Mouse (Mus musculus) limb, embryonic 14.5 days (tissue): ENCODE measurements around the gene Ins2. TPM values are rescaled to one million over a fixed set of nuclear protein-coding genes. Genes with fewer than 3 reads are reported as not detected.

Source experiments
- ATAC-seq: fragments of 200-750 bp; cut with Nextera tagmentation; 2 replicates; pipeline ENCODE4 v1.8.0; 2017; ENCODE audit warnings: low read depth, moderate number of reproducible peaks, moderate TSS enrichment; ENCODE audit not compliant: low FRiP score
- DNase-seq: peaks from one replicate; pipeline ENCODE4 v3.0.0-alpha.2; 2015; ENCODE audit warnings: low spot score
- H3K27ac ChIP-seq: fragments of 300-500 bp; sonication (generic); replicated peaks from 2 replicates; pipeline ENCODE4 v1.5.1; 2014; ENCODE audit warnings: low read depth, mild to moderate bottlenecking, low read length, moderate library complexity, mixed read lengths
- H3K27me3 ChIP-seq: fragments of 300-500 bp; sonication (generic); 2 replicates; pipeline ENCODE4 v1.6.1; 2014; ENCODE audit warnings: low read length, mixed read lengths; ENCODE audit not compliant: control insufficient read depth, insufficient read depth
- H3K36me3 ChIP-seq: fragments of 300-500 bp; sonication (generic); 2 replicates; pipeline ENCODE4 v1.6.1; 2014; ENCODE audit warnings: mild to moderate bottlenecking, low read length, moderate library complexity, mixed read lengths; ENCODE audit not compliant: control insufficient read depth, insufficient read depth
- H3K4me1 ChIP-seq: fragments of 300-500 bp; sonication (generic); 2 replicates; pipeline ENCODE4 v1.6.1; 2014; ENCODE audit warnings: antibody characterized with exemption, low read length, mixed read lengths; ENCODE audit not compliant: control insufficient read depth, insufficient read depth
- H3K4me2 ChIP-seq: fragments of 300-500 bp; sonication (generic); replicated peaks from 2 replicates; pipeline ENCODE4 v1.6.1; 2014; ENCODE audit warnings: low read depth, mild to moderate bottlenecking, low read length, moderate library complexity; ENCODE audit not compliant: severe bottlenecking
- H3K4me3 ChIP-seq: fragments of 300-500 bp; sonication (generic); replicated peaks from 2 replicates; pipeline ENCODE4 v1.5.1; 2014; ENCODE audit warnings: low read length
- H3K9ac ChIP-seq: fragments of 300-500 bp; sonication (generic); 2 replicates; pipeline ENCODE4 v1.6.1; 2014; ENCODE audit warnings: mild to moderate bottlenecking, low read depth, low read length, moderate library complexity; ENCODE audit not compliant: severe bottlenecking
- H3K9me3 ChIP-seq: fragments of 300-500 bp; sonication (generic); 2 replicates; pipeline ENCODE4 v1.6.1; 2016; ENCODE audit warnings: low read length; ENCODE audit not compliant: control insufficient read depth
- POLR2A ChIP-seq: fragments of 200-500 bp; IDR thresholded peaks from 2 replicates; pipeline ENCODE4 v1.8.0; 2012; ENCODE audit warnings: inconsistent platforms, mild to moderate bottlenecking, moderate library complexity, borderline replicate concordance; ENCODE audit not compliant: insufficient read depth, insufficient read length; ENCODE audit errors: extremely low read depth
- WGBS: fragments of 180-500 bp; shearing (Covaris S2); extraction: QIAGEN DNeasy Blood & Tissue Kit; methylation state at CpG from one replicate; pipeline ENCODE4 v1.1.7; 2014; 5-methylcytosine and 5-hydroxymethylcytosine counted together
- polyA plus RNA-seq, 2 experiments: library from polyadenylated mRNA; depleted of rRNA in 1 of 2; stranded (reverse) in 1 of 2; unstranded in 1 of 2; fragments of >200 nt; fragmentation: Nextera tagmentation in 1 of 2; extraction: Ambion mirVana in 1 of 2; gene quantifications; 2 replicates each; pipeline versions ENCODE4 v1.2.1 to v1.2.3; 2012 to 2014

Gene Ins2
- polyA plus RNA-seq, 2 experiments = not detected

DNA sequence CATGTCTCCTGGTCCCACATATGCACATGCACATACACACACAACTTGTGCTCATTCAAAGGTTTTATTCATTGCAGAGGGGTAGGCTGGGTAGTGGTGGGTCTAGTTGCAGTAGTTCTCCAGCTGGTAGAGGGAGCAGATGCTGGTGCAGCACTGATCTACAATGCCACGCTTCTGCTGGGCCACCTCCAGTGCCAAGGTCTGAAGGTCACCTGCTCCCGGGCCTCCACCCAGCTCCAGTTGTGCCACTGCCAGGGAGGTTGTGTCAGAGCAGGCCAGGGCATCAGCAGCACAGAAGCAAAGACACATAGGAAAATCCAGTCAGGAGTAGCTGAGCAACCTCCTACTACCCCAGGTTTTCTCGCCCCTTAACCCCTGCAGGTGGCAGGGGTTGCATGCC, 64.6 kb downstream of the Ins2 start:
- H3K4me1 ChIP-seq = no peaks in the 10 kb centered on the region
- H3K27ac ChIP-seq = no peak overlapping the region
- no peaks in the 10 kb centered on the region for H3K9me3 ChIP-seq
- ATAC-seq (no peak), DNase-seq (no peak)
- no peak overlapping the region for H3K9ac ChIP-seq
- no peaks in the 10 kb centered on the region for H3K27me3 ChIP-seq
- H3K36me3 ChIP-seq = no peaks in the 10 kb centered on the region
- H3K4me2 ChIP-seq = no peak overlapping the region
- no peak for TF ChIP-seq POLR2A
- 80% methylated on average over 3 of the region's 3 CpGs for WGBS
- no peak overlapping the region for H3K4me3 ChIP-seq

DNA sequence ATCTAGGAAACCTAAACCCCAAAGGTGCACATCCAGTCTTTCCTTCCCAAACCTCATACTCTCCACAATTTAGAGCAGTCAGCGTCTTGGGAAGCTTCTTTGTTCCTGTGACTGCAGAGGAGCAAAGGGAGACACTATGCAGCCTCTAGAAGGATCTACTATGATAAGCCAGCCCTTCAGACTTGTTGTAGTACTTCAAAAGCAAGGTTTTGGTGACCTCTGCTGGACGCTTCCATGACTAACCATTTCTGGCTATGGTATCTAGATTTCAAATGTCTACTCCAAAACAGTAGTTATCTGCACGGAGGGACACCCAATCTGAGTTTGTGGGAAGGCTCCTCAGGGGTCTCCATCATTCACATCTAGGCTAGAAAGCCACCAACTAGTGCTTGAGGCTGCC, 67.5 kb downstream of the Ins2 start:
- no peak for TF ChIP-seq POLR2A
- H3K27me3 ChIP-seq = no peaks in the 10 kb centered on the region

DNA sequence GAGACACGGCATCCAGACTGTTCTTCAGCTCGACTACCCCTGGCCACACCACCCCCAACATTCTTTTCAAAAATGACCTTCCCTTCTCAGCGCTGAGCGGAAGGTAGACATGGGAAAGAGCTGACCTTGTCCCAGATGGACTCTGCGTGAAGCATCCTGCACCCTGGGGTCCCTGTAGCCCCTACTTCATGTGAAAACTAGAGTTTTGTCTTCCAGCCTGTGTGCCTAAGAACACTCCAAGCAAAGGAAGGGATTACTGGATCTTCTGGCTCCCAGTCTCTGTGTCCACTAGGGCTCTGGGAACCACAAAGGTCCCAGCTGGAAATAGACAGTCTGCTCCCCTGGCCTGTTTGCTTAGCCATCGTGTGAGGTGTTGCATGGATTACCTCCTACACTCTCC, 68.0 kb downstream of the Ins2 start:
- Histone ChIP-seq H3K4me3 (no peak overlapping the region), H3K9ac (no peak overlapping the region), H3K27me3 (no peaks in the 10 kb centered on the region), H3K9me3 (peaks cover 16% of the 10 kb centered on the region), H3K4me1 (no peaks in the 10 kb centered on the region), H3K4me2 (no peak overlapping the region), H3K36me3 (no peaks in the 10 kb centered on the region), H3K27ac (no peak overlapping the region)
- DNase-seq (no peak), ATAC-seq (no peak)
- TF ChIP-seq POLR2A = no peak
- 69% methylated on average over 6 of the region's 6 CpGs for WGBS

More for the DNA sequence above, 67.5 kb downstream of the Ins2 start:
- DNase-seq (peak; percentile 89), ATAC-seq (peak; percentile 60; the same call in 1 of the 2 replicates)
- peaks cover 12% of the 10 kb centered on the region for H3K9me3 ChIP-seq
- no peak overlapping the region for H3K9ac ChIP-seq
- no peaks in the 10 kb centered on the region for H3K36me3 ChIP-seq
- no peak overlapping the region for H3K4me2 ChIP-seq
- H3K4me3 ChIP-seq = no peak overlapping the region
- WGBS = 13% methylated on average over 3 of the region's 3 CpGs
- H3K4me1 ChIP-seq = no peaks in the 10 kb centered on the region
- H3K27ac ChIP-seq = no peak overlapping the region

DNA sequence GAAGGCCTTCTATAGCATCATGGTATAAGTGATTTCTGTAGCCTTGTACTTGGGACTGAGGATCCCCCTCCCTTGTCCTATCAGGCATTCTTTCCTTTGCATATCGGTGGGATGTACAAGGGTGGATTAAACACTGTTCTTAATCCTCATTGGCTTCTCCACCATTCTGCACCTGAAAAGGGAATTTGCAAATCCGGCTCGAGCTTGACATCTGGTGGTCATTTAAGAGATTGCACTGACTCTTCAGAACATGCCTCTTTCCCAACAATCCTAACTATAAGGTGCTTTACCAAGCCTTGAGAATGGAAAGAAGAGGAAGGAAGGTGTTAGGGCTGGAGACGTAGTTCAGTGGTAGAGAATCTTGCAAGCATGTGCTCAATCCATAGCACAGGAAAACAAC, 71.1 kb downstream of the Ins2 start:
- no peaks in the 10 kb centered on the region for H3K4me1 ChIP-seq
- WGBS = 21% methylated on average over 4 of the region's 4 CpGs
- H3K4me2 ChIP-seq = no peak overlapping the region
- no peak for ATAC-seq
- TF ChIP-seq POLR2A = no peak
- H3K9me3 ChIP-seq = peaks cover 28% of the 10 kb centered on the region
- H3K4me3 ChIP-seq = no peak overlapping the region
- no peak for DNase-seq
- H3K9ac ChIP-seq = no peak overlapping the region
- H3K27ac ChIP-seq = no peak overlapping the region
- H3K27me3 ChIP-seq = no peaks in the 10 kb centered on the region
- peaks cover 13% of the 10 kb centered on the region for H3K36me3 ChIP-seq

DNA sequence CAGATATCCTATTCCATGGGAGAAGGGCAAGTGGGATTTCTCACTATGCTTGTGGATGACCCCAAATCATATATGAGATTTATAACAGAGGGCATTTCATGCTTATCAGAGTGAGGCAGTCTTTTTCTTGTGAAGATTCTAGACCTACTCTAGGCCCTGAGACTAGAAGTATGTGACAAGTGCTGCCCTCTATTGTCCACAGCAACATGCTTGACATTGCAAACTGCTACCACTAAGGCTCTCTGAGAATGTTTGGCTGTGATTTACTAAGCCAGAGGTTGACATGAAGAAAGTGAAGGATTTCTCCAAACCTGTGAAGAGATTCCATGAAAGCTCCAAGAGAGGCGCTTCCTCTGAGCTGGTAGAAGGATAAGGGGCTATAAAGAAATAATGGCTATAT, 72.1 kb downstream of the Ins2 start:
- H3K4me3 ChIP-seq = no peak overlapping the region
- no peak overlapping the region for H3K27ac ChIP-seq
- WGBS = 89% methylated on average over 1 of the region's 1 CpGs
- peaks cover 22% of the 10 kb centered on the region for H3K36me3 ChIP-seq
- no peak for ATAC-seq
- DNase-seq = no peak
- no peaks in the 10 kb centered on the region for H3K4me1 ChIP-seq
- H3K4me2 ChIP-seq = no peak overlapping the region
- no peaks in the 10 kb centered on the region for H3K27me3 ChIP-seq
- H3K9ac ChIP-seq = no peak overlapping the region
- no peak for TF ChIP-seq POLR2A
- H3K9me3 ChIP-seq = peaks cover 28% of the 10 kb centered on the region
